Mouse (Mus musculus) stomach, postnatal 0 days (tissue): ENCODE measurements at regions not wholly inside any gene's neighbourhood (a gene's known extent, or its start where the extent isn't known, plus 50 kb on each side); places are given as distances from the start of the nearest gene placed in this dataset.

Source experiments
- CTCF ChIP-seq: IDR thresholded peaks from 2 replicates; pipeline ENCODE4 v1.5.1; 2016; ENCODE audit warnings: antibody characterized with exemption, low read depth, mild to moderate bottlenecking, moderate library complexity
- EP300 ChIP-seq: optimal IDR thresholded peaks from 2 replicates; pipeline ENCODE3; 2016; ENCODE audit warnings: antibody characterized with exemption

GRCm38 (mm10) chr7:117134869-117135268, 245.9 kb upstream of the Xylt1 start:
- TF ChIP-seq CTCF (no peak), EP300 (no peak)
